ENCODE assay signal across 12 mouse cellular contexts in the genomic region with DNA sequence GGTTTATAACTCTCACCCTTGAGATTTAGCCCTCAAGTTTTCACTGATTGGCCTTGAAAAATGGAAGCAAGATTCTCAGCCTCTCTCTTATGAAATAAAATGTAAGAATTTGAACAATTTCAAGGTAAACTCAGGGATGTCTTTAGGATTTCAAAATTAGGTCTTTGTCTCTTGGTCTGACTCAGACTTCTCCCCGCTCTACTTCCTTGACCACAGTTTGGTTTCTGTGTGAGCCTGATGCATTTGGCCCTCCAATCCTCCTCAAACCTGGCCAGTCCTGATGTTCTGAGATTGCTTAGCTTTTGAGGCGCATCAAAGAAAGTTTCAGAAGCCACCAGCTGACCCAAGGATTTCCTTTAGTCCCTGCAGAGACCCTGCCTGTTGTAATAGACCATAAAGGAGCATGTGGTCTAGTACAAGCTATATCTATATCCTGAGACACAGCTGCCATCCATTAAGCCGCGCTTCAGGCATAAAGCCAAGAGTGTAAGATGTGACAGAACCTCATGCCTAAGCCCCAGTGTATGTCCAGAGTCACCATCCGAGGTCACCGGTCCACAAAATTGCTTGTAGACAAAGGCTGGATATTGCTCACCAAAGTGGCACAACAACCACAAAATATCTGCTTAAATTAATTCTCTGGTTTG.
"Had no signal": no experiment of that assay in that cellular context is flagged by ENCODE, and none has a peak within 500 bp of the region (broad histone marks: within the 10 kb centered on the region; RNA-seq: fewer than 3 reads in every experiment).

No protein-coding gene starts in this region.

- H3K4me1 ChIP-seq: kidney, embryonic 15.5 days; liver, embryonic 12.5 days; midbrain, embryonic 12.5 days had no signal

- H3K36me3 ChIP-seq: kidney, embryonic 15.5 days; limb, embryonic 15.5 days; liver, embryonic 12.5 days; midbrain, embryonic 12.5 days; neural tube, embryonic 13.5 days had no signal

- H3K27me3 ChIP-seq: kidney, embryonic 15.5 days; limb, embryonic 15.5 days; liver, embryonic 12.5 days; midbrain, embryonic 12.5 days; neural tube, embryonic 13.5 days had no signal

- H3K4me2 ChIP-seq: kidney, embryonic 15.5 days; limb, embryonic 15.5 days; liver, embryonic 12.5 days; midbrain, embryonic 12.5 days; neural tube, embryonic 13.5 days had no signal

- H3K9me3 ChIP-seq: kidney, embryonic 15.5 days; limb, embryonic 15.5 days; liver, embryonic 12.5 days; midbrain, embryonic 12.5 days; neural tube, embryonic 13.5 days had no signal

- H3K4me3 ChIP-seq: kidney, embryonic 15.5 days; limb, embryonic 15.5 days; liver, embryonic 12.5 days; midbrain, embryonic 12.5 days; neural tube, embryonic 13.5 days had no signal

- DNase-seq: kidney, adult 2 months; kidney, postnatal 14 days; left cerebral cortex, postnatal 4 days; lung, postnatal 10 days; thymus, postnatal 4 days had no signal

- H3K27ac ChIP-seq: kidney, embryonic 15.5 days; limb, embryonic 15.5 days; liver, embryonic 12.5 days; midbrain, embryonic 12.5 days; neural tube, embryonic 13.5 days; stomach, postnatal 0 days had no signal

- H3K9ac ChIP-seq: kidney, embryonic 15.5 days; limb, embryonic 15.5 days; liver, embryonic 12.5 days; midbrain, embryonic 12.5 days; neural tube, embryonic 13.5 days had no signal

- ATAC-seq: liver, embryonic 12.5 days; midbrain, embryonic 16.5 days had no signal
